Mouse (Mus musculus): ENCODE measurements at regions not wholly inside any gene's neighbourhood (a gene's known extent, or its start where the extent isn't known, plus 50 kb on each side); places are given as distances from the start of the nearest gene placed in this dataset.

DNA sequence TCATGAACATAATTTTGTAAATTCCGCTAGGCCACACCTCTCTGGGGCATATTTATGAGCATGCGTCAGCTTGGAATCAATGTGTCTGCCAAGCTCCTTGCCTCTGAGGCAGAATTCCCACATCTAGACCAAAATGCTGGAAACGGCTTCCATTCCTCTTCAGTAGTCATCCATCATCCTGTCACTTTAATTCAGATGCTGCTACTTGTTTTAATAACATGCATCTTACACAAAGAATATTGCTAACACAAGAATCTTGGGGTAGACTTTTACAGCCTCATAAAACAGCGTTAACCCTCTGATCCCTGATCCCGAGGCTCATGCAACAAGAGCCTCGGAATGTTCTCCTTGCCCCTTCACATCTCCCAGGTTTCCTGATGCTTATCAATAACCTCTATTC is 442.7 kb upstream of the Etaa1 start:
- TF ChIP-seq CTCF (IDR thresholded peaks at IDR 0.05; ENCODE audit: low read depth) = no peak
- TF ChIP-seq EP300 (IDR thresholded peaks at IDR 0.05; ENCODE audit: low read depth) = no peak
